Mouse (Mus musculus): Measurements from ENCODE around the gene Ipo8. TPM values are rescaled to one million over a fixed set of nuclear protein-coding genes. Genes with fewer than 3 reads are reported as not detected.

Gene Ipo8
- total and polyA plus RNA-seq, 2 experiments from 2014 or later: 13.5 to 32.0 TPM

DNA sequence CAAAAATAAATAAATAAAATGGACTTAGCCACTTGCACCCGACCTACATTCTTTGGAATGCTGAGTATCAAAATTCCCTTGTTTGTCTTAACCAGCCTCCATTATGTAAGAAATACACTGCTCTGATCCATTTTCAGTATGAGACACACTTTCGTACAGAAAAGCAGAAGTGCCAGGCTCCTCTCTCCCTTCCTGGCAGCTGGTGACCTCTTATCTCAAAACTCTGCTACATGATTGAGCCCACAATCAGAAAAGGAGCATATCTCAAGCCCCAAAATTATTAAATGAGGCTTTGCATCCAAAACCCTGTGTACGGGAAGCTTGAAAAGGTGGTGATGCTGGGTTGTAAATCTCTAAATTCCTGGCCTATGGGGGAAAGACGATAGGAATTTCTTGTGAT, 69.8 kb downstream of the Ipo8 start:
- Histone ChIP-seq H3K9ac (no peak overlapping the region), H3K4me1 (ENCODE audit: insufficient read depth) (no peaks in the 10 kb centered on the region), H3K4me3 (ENCODE audit: low read depth, low read length) (no peak overlapping the region), H3K9me3 (ENCODE audit: low read length) (no peaks in the 10 kb centered on the region), H3K36me3 (ENCODE audit: insufficient read depth) (no peaks in the 10 kb centered on the region), H3K27ac (ENCODE audit: low read depth, low read length) (no peak overlapping the region), H3K4me2 (ENCODE audit: low read depth) (no peak overlapping the region), H3K27me3 (ENCODE audit: insufficient read depth, low read length) (no peaks in the 10 kb centered on the region)
- DNase-seq: no peak
- ATAC-seq: no peak
- 87% methylated on average over 4 of the region's 4 CpGs for WGBS
- no peak for TF ChIP-seq CTCF (IDR thresholded peaks at IDR 0.05; ENCODE audit: low read depth)

DNA sequence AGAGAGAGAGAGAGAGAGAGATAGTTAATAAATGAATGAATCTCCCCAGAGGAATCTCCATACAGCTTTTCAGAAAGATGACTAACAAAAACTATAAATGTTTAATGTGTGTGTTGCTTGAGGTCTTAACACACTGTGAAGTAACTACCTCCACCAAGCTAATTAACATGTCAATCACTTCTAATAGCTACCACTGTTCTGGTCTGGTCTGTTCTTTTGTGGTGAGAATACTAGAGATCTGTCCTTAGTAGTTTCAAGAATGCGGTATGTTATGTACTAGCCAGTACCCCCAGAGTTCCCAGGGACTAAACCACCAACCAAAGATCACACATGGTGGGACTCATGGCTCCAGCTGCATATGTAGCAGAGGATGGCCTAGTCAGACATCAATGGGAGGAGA, 74.7 kb downstream of the Ipo8 start:
- no peak for TF ChIP-seq CTCF (IDR thresholded peaks at IDR 0.05; ENCODE audit: low read depth)
- Histone ChIP-seq H3K9me3 (ENCODE audit: low read length) (no peaks in the 10 kb centered on the region), H3K36me3 (ENCODE audit: insufficient read depth) (no peaks in the 10 kb centered on the region), H3K27me3 (ENCODE audit: insufficient read depth, low read length) (no peaks in the 10 kb centered on the region), H3K4me1 (ENCODE audit: insufficient read depth) (no peaks in the 10 kb centered on the region), H3K4me2 (ENCODE audit: low read depth) (no peak overlapping the region), H3K9ac (no peak overlapping the region), H3K4me3 (ENCODE audit: low read depth, low read length) (no peak overlapping the region), H3K27ac (ENCODE audit: low read depth, low read length) (no peak overlapping the region)
- no peak for ATAC-seq
- DNase-seq: no peak
- 93% methylated on average over 1 of the region's 1 CpGs for WGBS

DNA sequence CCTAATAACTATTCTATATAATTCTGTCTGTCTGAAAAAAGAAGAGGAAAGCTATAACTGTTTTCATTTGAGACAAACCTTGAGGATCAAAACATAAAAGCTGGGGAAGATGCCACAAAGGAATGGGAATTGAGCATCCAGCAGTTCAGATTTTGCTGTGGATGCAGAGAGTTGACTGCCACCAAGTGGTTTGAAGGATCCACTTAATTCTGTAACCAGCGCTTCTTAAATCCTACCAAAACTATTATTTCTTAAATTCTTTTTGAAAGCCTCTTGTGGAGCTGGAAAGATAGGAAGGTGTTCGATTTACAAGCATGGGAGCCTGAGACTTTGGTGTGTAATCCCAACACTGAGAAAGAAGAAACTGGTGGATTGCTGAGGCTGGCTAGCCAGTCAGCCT, 79.9 kb downstream of the Ipo8 start:
- DNase-seq: peak; percentile 77
- H3K4me3 ChIP-seq (ENCODE audit: low read depth, low read length): no peak overlapping the region
- H3K9ac ChIP-seq: no peak overlapping the region
- ATAC-seq: peak; percentile 71; the same call in 1 of the 2 replicates
- no peaks in the 10 kb centered on the region for H3K27me3 ChIP-seq (ENCODE audit: insufficient read depth, low read length)
- 72% methylated on average over 2 of the region's 2 CpGs for WGBS
- TF ChIP-seq CTCF (IDR thresholded peaks at IDR 0.05; ENCODE audit: low read depth): peak; percentile 76
- H3K36me3 ChIP-seq (ENCODE audit: insufficient read depth): no peaks in the 10 kb centered on the region
- no peaks in the 10 kb centered on the region for H3K4me1 ChIP-seq (ENCODE audit: insufficient read depth)
- no peaks in the 10 kb centered on the region for H3K9me3 ChIP-seq (ENCODE audit: low read length)
- no peak overlapping the region for H3K27ac ChIP-seq (ENCODE audit: low read depth, low read length)
- H3K4me2 ChIP-seq (ENCODE audit: low read depth): no peak overlapping the region

DNA sequence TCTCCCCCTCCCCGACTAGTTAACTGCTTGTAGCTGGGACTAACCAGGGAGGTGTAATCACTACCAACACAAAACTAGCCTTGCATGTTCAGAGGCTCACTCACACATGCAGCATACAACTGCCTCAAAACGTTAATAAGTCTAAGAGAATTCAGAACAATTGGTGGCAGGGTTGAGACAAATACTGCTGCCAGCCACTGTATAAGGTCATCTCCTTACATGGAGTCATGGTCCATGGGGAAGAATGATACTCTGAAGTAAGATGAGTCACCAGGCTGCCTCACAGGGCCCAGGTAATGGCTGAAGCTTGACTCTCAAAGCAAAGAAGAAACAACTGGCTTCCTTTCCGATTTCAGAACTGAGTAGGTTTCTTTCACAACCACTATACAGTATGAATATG, 81.1 kb downstream of the Ipo8 start:
- no peak for ATAC-seq
- Histone ChIP-seq H3K4me1 (ENCODE audit: insufficient read depth) (no peaks in the 10 kb centered on the region), H3K4me2 (ENCODE audit: low read depth) (no peak overlapping the region), H3K27me3 (ENCODE audit: insufficient read depth, low read length) (no peaks in the 10 kb centered on the region), H3K9me3 (ENCODE audit: low read length) (no peaks in the 10 kb centered on the region), H3K4me3 (ENCODE audit: low read depth, low read length) (no peak overlapping the region), H3K36me3 (ENCODE audit: insufficient read depth) (no peaks in the 10 kb centered on the region), H3K27ac (ENCODE audit: low read depth, low read length) (no peak overlapping the region), H3K9ac (no peak overlapping the region)
- 88% methylated on average over 3 of the region's 3 CpGs for WGBS
- no peak for DNase-seq
- no peak for TF ChIP-seq CTCF (IDR thresholded peaks at IDR 0.05; ENCODE audit: low read depth)

DNA sequence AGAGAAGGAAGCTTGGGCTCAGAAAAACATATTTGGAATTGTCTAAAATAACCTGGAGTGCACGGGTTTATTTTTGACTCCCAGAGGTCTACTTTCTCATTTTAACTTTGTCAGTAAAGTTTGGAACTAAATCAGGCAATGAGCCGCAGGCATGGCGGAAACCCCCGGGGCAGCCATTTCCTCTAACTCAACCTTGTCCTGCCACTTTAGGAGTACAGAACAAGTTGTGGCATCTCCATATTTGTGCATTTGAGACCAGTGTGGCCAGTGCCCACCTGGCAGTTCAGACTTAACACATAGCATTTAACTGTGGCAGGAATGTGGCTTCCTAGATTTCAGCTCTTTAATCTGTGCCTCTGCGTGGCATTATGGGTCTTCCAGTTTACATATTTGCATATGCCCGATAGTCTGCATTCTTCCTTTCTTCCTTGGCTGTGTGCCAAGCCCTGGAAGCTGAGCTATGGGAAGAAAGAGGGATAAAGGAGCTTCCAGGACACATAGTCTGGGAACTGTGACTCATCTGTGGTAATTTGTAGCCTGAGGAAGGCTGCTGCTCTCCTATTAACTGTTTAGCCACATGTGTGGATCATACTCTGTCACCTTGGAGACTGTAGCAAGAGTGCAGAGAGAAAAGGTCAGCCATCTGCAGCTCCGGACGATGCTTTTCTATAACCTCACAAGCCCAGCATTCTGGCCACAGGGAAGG, 90.6 kb downstream of the Ipo8 start:
- no peaks in the 10 kb centered on the region for H3K36me3 ChIP-seq (ENCODE audit: insufficient read depth)
- no peak overlapping the region for H3K4me2 ChIP-seq (ENCODE audit: low read depth)
- 58% methylated on average over 8 of the region's 8 CpGs for WGBS
- peak; percentile 11 for DNase-seq
- H3K27ac ChIP-seq (ENCODE audit: low read depth, low read length): no peak overlapping the region
- no peaks in the 10 kb centered on the region for H3K9me3 ChIP-seq (ENCODE audit: low read length)
- H3K4me1 ChIP-seq (ENCODE audit: insufficient read depth): no peaks in the 10 kb centered on the region
- ATAC-seq: no peak
- H3K4me3 ChIP-seq (ENCODE audit: low read depth, low read length): no peak overlapping the region
- no peak overlapping the region for H3K9ac ChIP-seq
- H3K27me3 ChIP-seq (ENCODE audit: insufficient read depth, low read length): no peaks in the 10 kb centered on the region
- no peak for TF ChIP-seq CTCF (IDR thresholded peaks at IDR 0.05; ENCODE audit: low read depth)

DNA sequence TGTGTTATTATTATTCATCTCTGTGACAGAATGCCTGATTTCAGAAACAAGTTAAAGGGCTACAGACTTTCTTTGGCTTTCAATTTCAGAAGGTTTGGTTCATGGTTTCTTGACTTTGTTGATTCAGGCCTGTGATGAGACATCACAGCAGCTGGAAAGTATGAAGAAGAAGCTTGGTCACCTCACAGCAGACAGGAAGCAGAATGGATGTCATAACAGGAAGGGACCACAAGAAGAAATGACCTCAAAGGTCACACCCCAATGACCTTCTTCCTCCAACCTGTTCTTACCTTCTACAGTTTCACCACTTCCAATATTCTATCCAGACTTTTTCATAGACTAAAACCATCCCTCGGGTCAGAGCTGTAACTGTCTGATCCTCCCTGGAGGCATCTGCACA, 94.9 kb downstream of the Ipo8 start:
- Histone ChIP-seq H3K27me3 (ENCODE audit: insufficient read depth, low read length) (no peaks in the 10 kb centered on the region), H3K9ac (no peak overlapping the region), H3K36me3 (ENCODE audit: insufficient read depth) (no peaks in the 10 kb centered on the region), H3K27ac (ENCODE audit: low read depth, low read length) (no peak overlapping the region), H3K4me3 (ENCODE audit: low read depth, low read length) (no peak overlapping the region), H3K4me2 (ENCODE audit: low read depth) (no peak overlapping the region), H3K4me1 (ENCODE audit: insufficient read depth) (no peaks in the 10 kb centered on the region), H3K9me3 (ENCODE audit: low read length) (no peaks in the 10 kb centered on the region)
- no peak for TF ChIP-seq CTCF (IDR thresholded peaks at IDR 0.05; ENCODE audit: low read depth)
- no peak for DNase-seq
- no peak for ATAC-seq
- 94% methylated on average over 1 of the region's 1 CpGs for WGBS

DNA sequence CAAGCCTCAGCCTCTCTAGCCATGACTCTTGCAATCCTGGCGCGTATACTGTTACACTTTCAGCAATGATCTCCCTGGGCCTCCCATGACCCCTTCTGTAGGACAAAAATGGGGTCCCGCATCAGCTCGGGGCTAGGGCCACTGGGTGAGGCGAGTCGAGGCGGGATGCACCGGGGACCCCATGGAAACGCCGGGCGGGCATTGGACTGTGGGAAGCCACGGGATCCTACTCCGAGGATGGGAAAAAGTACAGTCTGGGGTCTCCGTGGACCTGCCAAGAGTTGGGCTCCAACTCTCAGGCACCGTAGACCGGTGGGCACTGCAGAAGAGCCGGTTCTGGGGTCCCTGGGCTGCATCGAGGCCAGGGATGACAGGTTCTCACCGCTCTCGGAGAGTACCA, 97.3 kb downstream of the Ipo8 start:
- ATAC-seq (no peak), DNase-seq (no peak)
- no peak for TF ChIP-seq CTCF (IDR thresholded peaks at IDR 0.05; ENCODE audit: low read depth)
- Histone ChIP-seq H3K9ac (no peak overlapping the region), H3K9me3 (ENCODE audit: low read length) (no peaks in the 10 kb centered on the region), H3K4me3 (ENCODE audit: low read depth, low read length) (no peak overlapping the region), H3K27me3 (ENCODE audit: insufficient read depth, low read length) (no peaks in the 10 kb centered on the region), H3K4me1 (ENCODE audit: insufficient read depth) (no peaks in the 10 kb centered on the region), H3K27ac (ENCODE audit: low read depth, low read length) (no peak overlapping the region), H3K36me3 (ENCODE audit: insufficient read depth) (no peaks in the 10 kb centered on the region), H3K4me2 (ENCODE audit: low read depth) (no peak overlapping the region)
- WGBS: 95% methylated on average over 20 of the region's 20 CpGs
